Mouse (Mus musculus): ENCODE measurements around the gene Utrn. TPM values are rescaled to one million over a fixed set of nuclear protein-coding genes. Genes with fewer than 3 reads are reported as not detected.

The Utrn gene
- total and polyA plus RNA-seq, 2 experiments from 2014 or later = 24.6 to 25.0 TPM

DNA sequence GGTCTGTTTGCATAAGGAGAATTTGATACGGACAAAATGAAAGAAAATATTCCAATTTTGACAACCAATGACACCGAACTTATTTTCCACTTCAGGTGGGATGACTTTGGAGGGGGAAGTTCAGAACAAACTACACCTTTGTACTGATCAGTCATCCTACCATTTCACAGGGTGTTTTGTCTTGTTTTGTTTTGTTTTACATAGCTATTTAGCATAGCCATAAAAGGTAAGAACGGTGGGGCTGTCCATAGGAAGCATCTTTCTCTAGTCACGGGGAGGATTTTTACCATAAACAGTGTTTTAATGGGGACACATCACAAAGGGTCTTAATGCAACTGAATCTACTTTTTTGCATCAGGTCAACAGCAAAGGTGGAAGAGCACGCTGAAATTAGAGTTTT is 319.9 kb downstream of the Utrn start:
- DNase-seq (ENCODE audit: low spot score) (no peak), ATAC-seq (no peak)
- H3K27me3 ChIP-seq (ENCODE audit: insufficient read depth, low read length) = no peaks in the 10 kb centered on the region
- TF ChIP-seq CTCF (IDR thresholded peaks at IDR 0.05; ENCODE audit: low read depth) = no peak
- H3K36me3 ChIP-seq (ENCODE audit: insufficient read depth, low read length) = no peaks in the 10 kb centered on the region
- H3K27ac ChIP-seq = no peak overlapping the region
- H3K4me2 ChIP-seq (ENCODE audit: low read depth, low read length) = peak overlapping the region; percentile 53; the same call in 1 of the 2 replicates
- H3K9me3 ChIP-seq (ENCODE audit: low read length) = no peaks in the 10 kb centered on the region
- no peak overlapping the region for H3K4me3 ChIP-seq (ENCODE audit: low read length)
- H3K4me1 ChIP-seq (ENCODE audit: insufficient read depth, low read length) = peaks cover 9% of the 10 kb centered on the region
- 16% methylated on average over 5 of the region's 5 CpGs for WGBS
- no peak overlapping the region for H3K9ac ChIP-seq (replicated peaks; ENCODE audit: low read length)

GRCm38 (mm10) chr10:12548616-12549084 is 320.5 kb downstream of the Utrn start:
- peak; percentile 84 for ATAC-seq
- peak; percentile 17; the same call in 1 of the 2 replicates for TF ChIP-seq CTCF (IDR thresholded peaks at IDR 0.05; ENCODE audit: low read depth)
- Histone ChIP-seq H3K36me3 (ENCODE audit: insufficient read depth, low read length) (no peaks in the 10 kb centered on the region), H3K27ac (peak overlapping the region; percentile 5; the same call in 1 of the 2 replicates), H3K9me3 (ENCODE audit: low read length) (no peaks in the 10 kb centered on the region), H3K9ac (replicated peaks; ENCODE audit: low read length) (no peak overlapping the region; the same call in 1 of the 2 replicates), H3K4me2 (ENCODE audit: low read depth, low read length) (peak overlapping the region; percentile 53), H3K27me3 (ENCODE audit: insufficient read depth, low read length) (no peaks in the 10 kb centered on the region), H3K4me3 (ENCODE audit: low read length) (peak overlapping the region; percentile 10), H3K4me1 (ENCODE audit: insufficient read depth, low read length) (peaks cover 8% of the 10 kb centered on the region)
- under 1% methylated on average over 13 of the region's 13 CpGs for WGBS
- DNase-seq (ENCODE audit: low spot score) = peak; percentile 80

GRCm38 (mm10) chr10:12547037-12547625 is 322.0 kb downstream of the Utrn start:
- DNase-seq (ENCODE audit: low spot score) (peak; percentile 53), ATAC-seq (0 out of 2 replicates have a peak, but pooled peaks have one; percentile 33)
- Histone ChIP-seq H3K4me3 (ENCODE audit: low read length) (0 out of 2 replicates have a peak overlapping the region, but pooled peaks have one; percentile 2), H3K4me1 (ENCODE audit: insufficient read depth, low read length) (peaks cover 5% of the 10 kb centered on the region), H3K9me3 (ENCODE audit: low read length) (no peaks in the 10 kb centered on the region), H3K27me3 (ENCODE audit: insufficient read depth, low read length) (no peaks in the 10 kb centered on the region), H3K4me2 (ENCODE audit: low read depth, low read length) (peak overlapping the region; percentile 38), H3K27ac (0 out of 2 replicates have a peak overlapping the region, but pooled peaks have one; percentile 8), H3K36me3 (ENCODE audit: insufficient read depth, low read length) (no peaks in the 10 kb centered on the region), H3K9ac (replicated peaks; ENCODE audit: low read length) (no peak overlapping the region)
- WGBS = 18% methylated on average over 6 of the region's 6 CpGs
- no peak for TF ChIP-seq CTCF (IDR thresholded peaks at IDR 0.05; ENCODE audit: low read depth)

GRCm38 (mm10) chr10:12545440-12545839 is 323.7 kb downstream of the Utrn start:
- WGBS = 83% methylated on average over 2 of the region's 2 CpGs
- no peaks in the 10 kb centered on the region for H3K27me3 ChIP-seq (ENCODE audit: insufficient read depth, low read length)
- DNase-seq (ENCODE audit: low spot score) (no peak), ATAC-seq (no peak)
- H3K4me2 ChIP-seq (ENCODE audit: low read depth, low read length) = no peak overlapping the region
- no peaks in the 10 kb centered on the region for H3K9me3 ChIP-seq (ENCODE audit: low read length)
- no peak overlapping the region for H3K4me3 ChIP-seq (ENCODE audit: low read length)
- H3K9ac ChIP-seq (replicated peaks; ENCODE audit: low read length) = no peak overlapping the region
- H3K36me3 ChIP-seq (ENCODE audit: insufficient read depth, low read length) = no peaks in the 10 kb centered on the region
- peaks cover 5% of the 10 kb centered on the region for H3K4me1 ChIP-seq (ENCODE audit: insufficient read depth, low read length)
- TF ChIP-seq CTCF (IDR thresholded peaks at IDR 0.05; ENCODE audit: low read depth) = no peak
- H3K27ac ChIP-seq = no peak overlapping the region

GRCm38 (mm10) chr10:12541757-12542156 is 327.4 kb downstream of the Utrn start:
- H3K36me3 ChIP-seq (ENCODE audit: insufficient read depth, low read length) = no peaks in the 10 kb centered on the region
- 64% methylated on average over 1 of the region's 1 CpGs for WGBS
- H3K4me2 ChIP-seq (ENCODE audit: low read depth, low read length) = no peak overlapping the region
- H3K27me3 ChIP-seq (ENCODE audit: insufficient read depth, low read length) = no peaks in the 10 kb centered on the region
- no peak for TF ChIP-seq CTCF (IDR thresholded peaks at IDR 0.05; ENCODE audit: low read depth)
- DNase-seq (ENCODE audit: low spot score) = no peak
- ATAC-seq = no peak
- no peak overlapping the region for H3K4me3 ChIP-seq (ENCODE audit: low read length)
- H3K9ac ChIP-seq (replicated peaks; ENCODE audit: low read length) = no peak overlapping the region
- H3K4me1 ChIP-seq (ENCODE audit: insufficient read depth, low read length) = peaks cover 5% of the 10 kb centered on the region; the same call in 1 of the 2 replicates
- no peaks in the 10 kb centered on the region for H3K9me3 ChIP-seq (ENCODE audit: low read length)
- H3K27ac ChIP-seq = no peak overlapping the region

DNA sequence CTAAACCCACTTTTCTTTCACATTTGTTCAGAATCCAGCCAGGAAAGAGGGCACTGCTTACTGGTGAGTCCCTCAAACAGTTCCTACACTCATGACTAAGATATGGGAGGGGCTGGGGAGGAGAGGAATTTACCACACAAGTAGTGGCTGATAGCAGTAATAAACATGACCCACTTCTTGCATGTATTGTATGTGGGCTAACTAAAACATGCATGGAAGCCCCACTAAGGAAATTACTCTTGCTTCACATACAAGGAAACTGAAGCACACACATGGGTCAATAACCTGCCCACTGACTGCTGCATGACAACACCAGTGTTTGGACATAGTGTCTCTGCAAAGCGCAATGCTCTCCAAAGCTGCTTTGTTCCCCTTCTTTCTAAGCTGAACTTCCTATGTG is 333.9 kb downstream of the Utrn start:
- H3K27me3 ChIP-seq (ENCODE audit: insufficient read depth, low read length) = no peaks in the 10 kb centered on the region
- H3K4me1 ChIP-seq (ENCODE audit: insufficient read depth, low read length) = no peaks in the 10 kb centered on the region
- H3K4me2 ChIP-seq (ENCODE audit: low read depth, low read length) = no peak overlapping the region
- no peak overlapping the region for H3K27ac ChIP-seq
- TF ChIP-seq CTCF (IDR thresholded peaks at IDR 0.05; ENCODE audit: low read depth) = no peak
- no peak overlapping the region for H3K9ac ChIP-seq (replicated peaks; ENCODE audit: low read length)
- DNase-seq (ENCODE audit: low spot score) (no peak), ATAC-seq (no peak)
- H3K36me3 ChIP-seq (ENCODE audit: insufficient read depth, low read length) = no peaks in the 10 kb centered on the region
- H3K4me3 ChIP-seq (ENCODE audit: low read length) = no peak overlapping the region
- no peaks in the 10 kb centered on the region for H3K9me3 ChIP-seq (ENCODE audit: low read length)
- WGBS = 95% methylated on average over 1 of the region's 1 CpGs

DNA sequence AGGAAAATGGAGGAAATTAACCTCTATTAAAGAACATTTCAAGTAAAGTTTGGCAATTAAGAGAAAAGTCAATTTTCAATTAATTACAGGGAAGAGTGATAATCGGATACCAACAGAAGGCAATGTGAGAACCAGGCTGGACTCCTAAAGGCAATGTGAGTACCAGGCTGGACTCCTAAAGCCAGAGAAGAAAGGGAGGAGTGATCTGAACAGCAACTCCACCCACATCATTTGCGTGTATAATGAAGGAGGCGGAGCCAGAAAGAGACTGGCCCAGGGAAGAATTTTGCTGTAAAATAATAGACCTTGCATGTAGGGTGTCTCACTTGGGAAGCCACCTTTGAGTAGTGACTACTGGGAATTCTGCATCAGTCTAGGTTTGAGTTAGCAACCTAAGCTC is 334.4 kb downstream of the Utrn start:
- WGBS = 72% methylated on average over 3 of the region's 3 CpGs
- Histone ChIP-seq H3K4me1 (ENCODE audit: insufficient read depth, low read length) (no peaks in the 10 kb centered on the region), H3K9me3 (ENCODE audit: low read length) (no peaks in the 10 kb centered on the region), H3K4me3 (ENCODE audit: low read length) (no peak overlapping the region), H3K9ac (replicated peaks; ENCODE audit: low read length) (no peak overlapping the region), H3K27ac (no peak overlapping the region), H3K27me3 (ENCODE audit: insufficient read depth, low read length) (no peaks in the 10 kb centered on the region), H3K36me3 (ENCODE audit: insufficient read depth, low read length) (no peaks in the 10 kb centered on the region), H3K4me2 (ENCODE audit: low read depth, low read length) (no peak overlapping the region)
- TF ChIP-seq CTCF (IDR thresholded peaks at IDR 0.05; ENCODE audit: low read depth) = no peak
- ATAC-seq (no peak), DNase-seq (ENCODE audit: low spot score) (no peak)
